8 mouse cellular contexts compared by ENCODE assay signal in the genomic region with DNA sequence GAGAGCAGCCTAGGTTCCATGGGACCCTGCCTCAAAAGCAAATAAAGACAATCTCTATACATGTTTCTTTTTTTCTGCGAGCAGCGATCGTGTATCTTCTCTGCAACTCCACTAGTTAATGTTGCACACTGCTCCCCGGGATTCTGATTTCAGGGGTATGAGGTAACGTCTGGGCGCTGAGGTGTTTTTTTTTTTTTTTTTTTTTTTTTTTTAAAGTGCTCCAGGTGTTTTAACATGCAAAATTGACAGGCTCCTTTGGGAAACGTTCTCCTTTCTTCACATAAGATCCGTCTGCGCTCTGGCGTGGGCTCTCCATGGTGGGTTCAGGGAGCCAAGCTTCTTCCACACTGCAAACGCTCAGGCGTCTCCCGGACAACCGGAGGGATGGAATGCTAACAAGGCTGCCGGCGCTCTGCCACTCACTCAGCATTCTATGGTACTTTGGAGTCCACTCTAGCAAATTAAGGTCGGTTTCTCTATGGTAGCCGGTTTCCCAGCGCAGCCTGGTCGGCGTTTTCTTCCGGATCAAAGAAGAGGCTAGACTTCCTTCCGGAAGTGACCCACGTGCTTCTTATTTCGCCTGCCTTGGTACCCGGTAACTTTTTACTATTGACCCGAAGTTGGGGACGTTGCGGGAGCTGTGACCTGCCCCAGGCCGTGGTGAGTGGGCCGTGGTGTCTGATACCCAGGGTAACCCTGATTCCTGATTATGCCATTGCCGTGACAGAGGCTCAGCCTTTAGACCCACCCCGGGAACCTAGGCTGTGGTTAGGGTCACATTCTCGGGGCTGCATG. TPM values are rescaled to one million over a fixed set of nuclear protein-coding genes. Genes with fewer than 3 reads are reported as not detected.
DNase-seq lines count a peak whose midpoint lies in the region; ATAC-seq and TF ChIP-seq lines count a peak whose summit lies in the region.

Timm10 (plus strand) TSS at position 510 of the 795 bp plus-strand sequence.

- H3K9ac ChIP-seq in lung, postnatal 0 days (replicated peaks; ENCODE audit: low read depth), result peak within 1 kb of the TSS; percentile 41

- peak; percentile 76 for TF ChIP-seq EP300 in lung, postnatal 0 days (IDR thresholded peaks at IDR 0.05)

- TF ChIP-seq CTCF in lung, postnatal 0 days (IDR thresholded peaks at IDR 0.05), result no peak

- H3K4me3 ChIP-seq in hindbrain, embryonic 10.5 days, result peak within 1 kb of the TSS; percentile 93
- H3K4me3 ChIP-seq in lung, postnatal 0 days (ENCODE audit: low read depth, low read length), result peak within 1 kb of the TSS; percentile 74

- no peaks in the 10 kb centered on the region for H3K27me3 ChIP-seq in hindbrain, embryonic 10.5 days (ENCODE audit: insufficient read depth, poor library complexity, severe bottlenecking)
- no peaks in the 10 kb centered on the region for H3K27me3 ChIP-seq in lung, postnatal 0 days (replicated peaks; ENCODE audit: insufficient read depth, low read length)

- H3K36me3 ChIP-seq in hindbrain, embryonic 10.5 days, result peaks cover 31% of the 10 kb centered on the region
- H3K36me3 ChIP-seq in lung, postnatal 0 days (ENCODE audit: insufficient read depth, low read length), result no peaks in the 10 kb centered on the region

- peak within 1 kb of the TSS; percentile 96 for H3K4me2 ChIP-seq in lung, postnatal 0 days (replicated peaks; ENCODE audit: low read depth, low read length)

- H3K9me3 ChIP-seq in hindbrain, embryonic 10.5 days, result no peaks in the 10 kb centered on the region
- H3K9me3 ChIP-seq in lung, postnatal 0 days (ENCODE audit: low read length), result no peaks in the 10 kb centered on the region

- H3K4me1 ChIP-seq in hindbrain, embryonic 10.5 days (replicated peaks), result peaks cover 14% of the 10 kb centered on the region
- peaks cover 4% of the 10 kb centered on the region; the same call in 1 of the 2 replicates for H3K4me1 ChIP-seq in lung, postnatal 0 days (ENCODE audit: insufficient read depth, low read depth, low read length)

- peak; percentile 92 for DNase-seq in MEL-GATA-1-ER (ENCODE audit: extremely low read depth, low read depth)
- DNase-seq in cerebellum, adult 9-10 months, result peak; percentile 95
- peak; percentile 92 for DNase-seq in hindbrain, embryonic 10.5 days (ENCODE audit: low spot score)
- peak; percentile 94 for DNase-seq in layer of hippocampus, adult 9-11 months
- peak; percentile 97 for DNase-seq in lung, postnatal 0 days (ENCODE audit: low spot score)
- peak; percentile 75 for DNase-seq in ovary, postnatal 14 days (ENCODE audit: low spot score)
- peak; percentile 68 for DNase-seq in thymus, postnatal 14 days

- peak; percentile 97 for ATAC-seq in frontal cortex, adult (ENCODE audit: low TSS enrichment)
- peak; percentile 90 for ATAC-seq in lung, postnatal 0 days

- peak within 1 kb of the TSS; percentile 83 for H3K27ac ChIP-seq in hindbrain, embryonic 10.5 days
- H3K27ac ChIP-seq in lung, postnatal 0 days (ENCODE audit: low read length), result peak within 1 kb of the TSS; percentile 35; the same call in 1 of the 2 replicates

- under 1% methylated on average over 34 of the region's 34 CpGs for WGBS in hindbrain, embryonic 10.5 days
- under 1% methylated on average over 34 of the region's 34 CpGs for WGBS in lung, postnatal 0 days

RNA-seq across cellular contexts. Expression of gene Timm10, which starts in this region (rescaled TPM):
- 56.3 and 58.9 TPM in 2 replicates for polyA plus RNA-seq in hindbrain, embryonic 10.5 days (2016; fragmentation: Nextera tagmentation; extraction: Ambion mirVana)
- 24.2 and 28.5 TPM in 2 replicates for polyA plus RNA-seq in lung, postnatal 0 days (2015; fragmentation: Nextera tagmentation; extraction: Ambion mirVana)

Comparison
In these comparisons a context has a peak if more than half of its experiments do, and no peak if none do; other contexts are left out.
1. Peak in every context shown above with its lines: DNase-seq, ATAC-seq, H3K4me3 ChIP-seq and H3K27ac ChIP-seq.